Mouse (Mus musculus) C2C12 (cell line): ENCODE data around the gene Muc16. TPM values are rescaled to one million over a fixed set of nuclear protein-coding genes. Genes with fewer than 3 reads are reported as not detected.

Source experiments
- H3K27me3 ChIP-seq: one replicate; pipeline ENCODE4 v1.6.1; 2011; ENCODE audit not compliant: control insufficient read depth, insufficient read depth, insufficient read length
- H3K36me3 ChIP-seq: one replicate; pipeline ENCODE4 v1.6.1; 2011; ENCODE audit not compliant: control insufficient read depth, insufficient read depth
- H3K4me3 ChIP-seq: one replicate; pipeline ENCODE4 v1.5.1; 2011; ENCODE audit warnings: mild to moderate bottlenecking, control low read depth; ENCODE audit not compliant: poor library complexity, insufficient read depth, severe bottlenecking
- H3K79me2 ChIP-seq: one replicate; pipeline ENCODE4 v1.6.1; 2011; ENCODE audit not compliant: control insufficient read depth, insufficient read depth
- H3K79me3 ChIP-seq: one replicate; pipeline ENCODE4 v1.6.1; 2011; ENCODE audit warnings: low read depth, control low read depth
- H3ac ChIP-seq: one replicate; pipeline ENCODE3; 2011; ENCODE audit warnings: low read depth; ENCODE audit not compliant: control insufficient read depth, insufficient read length
- CTCF ChIP-seq: IDR thresholded peaks from one replicate; pipeline ENCODE4 v1.5.1; 2011; ENCODE audit not compliant: control insufficient read depth, insufficient read depth, insufficient read length
- MYOD1 ChIP-seq: IDR thresholded peaks from one replicate; pipeline ENCODE4 v1.6.1; 2011; ENCODE audit warnings: low read depth; ENCODE audit not compliant: control insufficient read depth, insufficient read length
- MYOG ChIP-seq: IDR thresholded peaks from one replicate; pipeline ENCODE4 v1.6.1; 2011; ENCODE audit not compliant: control insufficient read depth, insufficient read length; ENCODE audit errors: extremely low read depth
- microRNA-seq: library from miRNA; unstranded; fragments of <30 nt; microRNA quantifications from one replicate; pipeline ENCODE4, GENCODE M21; 2019; ENCODE audit warnings: borderline microRNAs expressed
- polyA plus RNA-seq: library from polyadenylated mRNA; unstranded; fragments of >200 nt; fragmentation: generic; extraction: Trizol; gene quantifications from one replicate; pipeline ENCODE4 v1.2.1, GENCODE M21; 2012; ENCODE audit warnings: missing spikeins

The Muc16 gene
- polyA plus RNA-seq, 1 experiment = not detected

DNA sequence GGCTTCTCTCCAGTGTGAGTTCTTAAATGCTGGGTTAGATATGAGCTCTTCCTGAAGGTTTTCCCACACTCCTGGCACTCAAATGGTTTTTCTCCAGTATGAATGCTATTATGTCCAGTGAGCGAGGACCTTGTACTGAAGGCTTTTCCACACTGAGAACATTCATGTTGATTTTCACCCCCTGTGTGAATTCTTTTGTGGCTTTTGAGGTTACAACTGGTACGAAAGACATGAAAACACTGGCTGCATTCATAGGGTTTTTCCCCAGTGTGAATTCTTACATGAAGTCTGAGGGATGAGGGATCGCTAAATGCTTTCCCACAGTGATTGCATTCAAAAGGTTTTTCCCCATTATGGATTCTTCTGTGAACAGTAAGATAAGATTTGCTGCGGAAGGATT is 217.8 kb downstream of the Muc16 start:
- Histone ChIP-seq H3K4me3 (no peak overlapping the region), H3K79me2 (no peaks in the 10 kb centered on the region), H3K36me3 (no peaks in the 10 kb centered on the region), H3ac (no peak overlapping the region), H3K79me3 (no peaks in the 10 kb centered on the region), H3K27me3 (no peaks in the 10 kb centered on the region)
- TF ChIP-seq MYOD1 = no peak
- TF ChIP-seq MYOG = no peak
- no peak for TF ChIP-seq CTCF

Small RNA genes lying within 50 kb of the gene (microRNA-seq; reads per million reads assigned to microRNA genes)
- gene Gm22854 = not detected

Other genes with a start within 250 kb of the Muc16 start
- not detected for gene Mbd3l2, start 243.9 kb downstream of the Muc16 start, polyA plus RNA-seq
- 0.30 TPM for gene Zfp558, start 196.3 kb downstream of the Muc16 start, polyA plus RNA-seq
- gene Mbd3l1, start 196.2 kb downstream of the Muc16 start, polyA plus RNA-seq = not detected
- not detected for gene Olfr24, start 89.5 kb upstream of the Muc16 start, polyA plus RNA-seq
- gene Olfr828, start 145.0 kb upstream of the Muc16 start, polyA plus RNA-seq = not detected
- not detected for gene Olfr829, start 180.4 kb upstream of the Muc16 start, polyA plus RNA-seq
- gene Olfr830, start 200.2 kb upstream of the Muc16 start, polyA plus RNA-seq = not detected